Mouse (Mus musculus): ENCODE measurements around the gene Ccdc162.

Gene Ccdc162

GRCm38 (mm10) chr10:41635276-41636033 is 81.0 kb downstream of the Ccdc162 start:
- DNase-seq (ENCODE audit: low read depth), result no peak

GRCm38 (mm10) chr10:41633801-41634200 is 82.6 kb downstream of the Ccdc162 start:
- DNase-seq (ENCODE audit: low read depth), result peak; percentile 53

GRCm38 (mm10) chr10:41632062-41632461 is 84.4 kb downstream of the Ccdc162 start:
- DNase-seq (ENCODE audit: low read depth), result no peak

GRCm38 (mm10) chr10:41626996-41627395 is 89.4 kb downstream of the Ccdc162 start:
- no peak for DNase-seq (ENCODE audit: low read depth)

GRCm38 (mm10) chr10:41619988-41620387 is 96.4 kb downstream of the Ccdc162 start:
- DNase-seq (ENCODE audit: low read depth), result peak; percentile 40

GRCm38 (mm10) chr10:41615487-41615886 is 100.9 kb downstream of the Ccdc162 start:
- no peak for DNase-seq (ENCODE audit: low read depth)

GRCm38 (mm10) chr10:41611941-41612340 is 104.5 kb downstream of the Ccdc162 start:
- no peak for DNase-seq (ENCODE audit: low read depth)

- DNase-seq (ENCODE audit: low read depth), result no peak
Measured at GRCm38 (mm10) chr10:41609475-41609874, 107.0 kb downstream of the Ccdc162 start.

- no peak for DNase-seq (ENCODE audit: low read depth)
Measured at GRCm38 (mm10) chr10:41608485-41608884, 107.9 kb downstream of the Ccdc162 start.

GRCm38 (mm10) chr10:41602667-41603066 is 113.8 kb downstream of the Ccdc162 start:
- peak; percentile 41 for DNase-seq (ENCODE audit: low read depth)

- DNase-seq (ENCODE audit: low read depth), result no peak
Measured at GRCm38 (mm10) chr10:41601898-41602545, 114.4 kb downstream of the Ccdc162 start.

- no peak for DNase-seq (ENCODE audit: low read depth)
Measured at GRCm38 (mm10) chr10:41601302-41601701, 115.1 kb downstream of the Ccdc162 start.

- peak; percentile 63 for DNase-seq (ENCODE audit: low read depth)
Measured at GRCm38 (mm10) chr10:41599051-41599450, 117.4 kb downstream of the Ccdc162 start.

- DNase-seq (ENCODE audit: low read depth), result no peak
Measured at GRCm38 (mm10) chr10:41598221-41598620, 118.2 kb downstream of the Ccdc162 start.

GRCm38 (mm10) chr10:41595550-41595949 is 120.9 kb downstream of the Ccdc162 start:
- DNase-seq (ENCODE audit: low read depth), result peak; percentile 89

- DNase-seq (ENCODE audit: low read depth), result peak; percentile 28
Measured at GRCm38 (mm10) chr10:41594957-41595356, 121.5 kb downstream of the Ccdc162 start.

GRCm38 (mm10) chr10:41594433-41594832 is 122.0 kb downstream of the Ccdc162 start:
- DNase-seq (ENCODE audit: low read depth), result peak; percentile 91

- no peak for DNase-seq (ENCODE audit: low read depth)
Measured at GRCm38 (mm10) chr10:41588616-41589015, 127.8 kb downstream of the Ccdc162 start.

GRCm38 (mm10) chr10:41586947-41587852 is 129.2 kb downstream of the Ccdc162 start:
- DNase-seq (ENCODE audit: low read depth), result peak; percentile 62

- no peak for DNase-seq (ENCODE audit: low read depth)
Measured at GRCm38 (mm10) chr10:41583383-41583782, 133.1 kb downstream of the Ccdc162 start.

GRCm38 (mm10) chr10:41582901-41583361 is 133.5 kb downstream of the Ccdc162 start:
- no peak for DNase-seq (ENCODE audit: low read depth)

GRCm38 (mm10) chr10:41580441-41580840 is 136.0 kb downstream of the Ccdc162 start:
- DNase-seq (ENCODE audit: low read depth), result no peak
